Mouse (Mus musculus) layer of hippocampus, postnatal 14 days (tissue): ENCODE results near the gene Syne1. TPM values are rescaled to one million over a fixed set of nuclear protein-coding genes. Genes with fewer than 3 reads are reported as not detected.

Experiments used
- DNase-seq, 2 experiments: peaks; one replicate each; pipeline ENCODE4 v3.0.0; 2021 to 2022; ENCODE audit warnings: low spot score in 2 of 2, mixed read lengths in 1 of 2
- long read RNA-seq, 2 experiments: library from polyadenylated mRNA; stranded (forward); transcript quantifications; one replicate each; pipeline ENCODE4 v2.0.0; 2021
- total RNA-seq, 2 experiments: library from RNA; stranded (reverse); gene quantifications; 2 replicates each; pipeline ENCODE4 v1.2.3; 2021

Syne1 gene
- total RNA-seq, result 100 to 1,000 TPM; 178 to 205 TPM
- long read RNA-seq, experiment 1, full-length matches to known transcripts, result 44 of 85 reads
- long read RNA-seq, experiment 1, partial matches to known transcripts, result 17 of 85 reads
- long read RNA-seq, experiment 1, other reads (novel, unspliced or antisense), result 24 of 85 reads
- long read RNA-seq, experiment 2, full-length matches to known transcripts, result 26 of 61 reads
- long read RNA-seq, experiment 2, partial matches to known transcripts, result 17 of 61 reads
- long read RNA-seq, experiment 2, other reads (novel, unspliced or antisense), result 18 of 61 reads

GRCm38 (mm10) chr10:5551382-5551781 is at the start of gene Syne1:
Syne1 (minus strand) TSS chr10:5551482.
- DNase-seq, result no peak

GRCm38 (mm10) chr10:5600123-5600522 is 48.8 kb upstream of the Syne1 start:
- peak; percentile 63 to 78 for DNase-seq

- DNase-seq, result no peak
These were observed 45.3 kb upstream of the Syne1 start for GRCm38 (mm10) chr10:5596559-5596958.

GRCm38 (mm10) chr10:5594457-5594856 is 43.2 kb upstream of the Syne1 start:
- no peak for DNase-seq

- no peak for DNase-seq
These were observed 42.2 kb upstream of the Syne1 start, which contains the start of gene Myct1 for GRCm38 (mm10) chr10:5593464-5593863. Myct1 (plus strand) TSS chr10:5593775.

GRCm38 (mm10) chr10:5591996-5592395 is 40.7 kb upstream of the Syne1 start:
- no peak for DNase-seq

- no peak for DNase-seq
These were observed 39.8 kb upstream of the Syne1 start for GRCm38 (mm10) chr10:5591061-5591460.

- no peak for DNase-seq
These were observed 22.0 kb upstream of the Syne1 start for GRCm38 (mm10) chr10:5573328-5573727.

- DNase-seq, result no peak
These were observed 20.1 kb upstream of the Syne1 start for GRCm38 (mm10) chr10:5571332-5571731.

GRCm38 (mm10) chr10:5570059-5570458 is 18.8 kb upstream of the Syne1 start:
- no peak for DNase-seq

GRCm38 (mm10) chr10:5568991-5569390 is 17.7 kb upstream of the Syne1 start:
- DNase-seq, result no peak

- no peak for DNase-seq
These were observed 10.4 kb upstream of the Syne1 start for GRCm38 (mm10) chr10:5561706-5562105.

GRCm38 (mm10) chr10:5560526-5560925 is 9.2 kb upstream of the Syne1 start:
- no peak for DNase-seq

- no peak for DNase-seq
These were observed 7.5 kb upstream of the Syne1 start for GRCm38 (mm10) chr10:5558808-5559207.

GRCm38 (mm10) chr10:5554941-5555340 is 3.7 kb upstream of the Syne1 start:
- DNase-seq, result peak in 1 of 2 experiments; percentile 22

- DNase-seq, result peak; percentile 49 to 53
These were observed 887 bp downstream of the Syne1 start for GRCm38 (mm10) chr10:5550168-5551021.

- DNase-seq, result no peak
These were observed 1.5 kb downstream of the Syne1 start for GRCm38 (mm10) chr10:5549871-5550167.

- DNase-seq, result no peak
These were observed 2.6 kb downstream of the Syne1 start for GRCm38 (mm10) chr10:5548651-5549050.

- no peak for DNase-seq
These were observed 3.5 kb downstream of the Syne1 start for GRCm38 (mm10) chr10:5547769-5548168.

- no peak for DNase-seq
These were observed 4.9 kb downstream of the Syne1 start for GRCm38 (mm10) chr10:5546428-5546827.

GRCm38 (mm10) chr10:5528284-5528683 is 23.0 kb downstream of the Syne1 start:
- peak; percentile 45 to 84 for DNase-seq

GRCm38 (mm10) chr10:5527634-5528033 is 23.6 kb downstream of the Syne1 start:
- no peak for DNase-seq

GRCm38 (mm10) chr10:5522904-5523303 is 28.4 kb downstream of the Syne1 start:
- DNase-seq, result no peak
